Mouse (Mus musculus): Measurements from ENCODE around the gene Kif5a.

DNA sequence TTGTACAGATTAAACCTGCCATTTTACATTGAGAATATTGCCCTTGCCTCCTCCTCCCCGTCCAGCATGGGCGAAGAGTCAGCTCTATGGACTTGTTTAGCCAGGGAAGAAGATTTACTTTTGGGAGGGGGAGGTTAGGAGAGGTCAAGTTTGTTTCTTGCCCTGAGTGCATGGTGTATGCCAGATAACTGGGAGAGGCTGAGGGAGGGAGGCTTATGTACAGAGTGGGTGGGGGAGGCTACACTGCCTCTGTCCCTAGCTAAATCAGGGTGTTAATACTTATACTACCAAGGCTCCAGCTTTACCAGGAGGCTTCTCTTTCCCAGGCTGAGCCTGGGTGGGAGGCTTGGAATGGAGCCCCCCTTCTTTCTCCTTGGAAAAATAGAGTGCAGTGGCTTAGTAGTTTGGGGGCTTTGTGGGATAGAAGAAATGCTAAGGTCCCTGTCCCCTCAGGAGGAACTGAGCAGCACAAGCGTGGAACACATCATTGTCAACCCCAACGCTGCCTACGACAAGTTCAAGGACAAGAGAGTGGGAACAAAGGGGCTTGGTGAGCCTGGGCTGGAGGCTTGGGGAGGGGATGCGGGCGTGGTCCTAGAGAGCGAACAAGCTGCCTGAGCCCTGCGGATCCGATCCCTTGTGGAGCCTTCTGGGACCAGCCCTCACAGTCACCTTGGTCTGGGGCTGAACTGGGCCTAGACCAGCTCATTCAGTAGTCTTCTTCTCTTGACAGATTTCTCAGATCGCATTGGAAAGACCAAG, 11.3 kb upstream of the Kif5a start:
- TF ChIP-seq CTCF (IDR thresholded peaks at IDR 0.05; ENCODE audit: borderline replicate concordance, insufficient read depth, low read depth, low read length) (no peak), POLR2A (IDR thresholded peaks at IDR 0.05; ENCODE audit: borderline replicate concordance, insufficient read depth, low read length) (no peak)

All from cerebellum, adult 2 months (tissue).